In the genomic region with DNA sequence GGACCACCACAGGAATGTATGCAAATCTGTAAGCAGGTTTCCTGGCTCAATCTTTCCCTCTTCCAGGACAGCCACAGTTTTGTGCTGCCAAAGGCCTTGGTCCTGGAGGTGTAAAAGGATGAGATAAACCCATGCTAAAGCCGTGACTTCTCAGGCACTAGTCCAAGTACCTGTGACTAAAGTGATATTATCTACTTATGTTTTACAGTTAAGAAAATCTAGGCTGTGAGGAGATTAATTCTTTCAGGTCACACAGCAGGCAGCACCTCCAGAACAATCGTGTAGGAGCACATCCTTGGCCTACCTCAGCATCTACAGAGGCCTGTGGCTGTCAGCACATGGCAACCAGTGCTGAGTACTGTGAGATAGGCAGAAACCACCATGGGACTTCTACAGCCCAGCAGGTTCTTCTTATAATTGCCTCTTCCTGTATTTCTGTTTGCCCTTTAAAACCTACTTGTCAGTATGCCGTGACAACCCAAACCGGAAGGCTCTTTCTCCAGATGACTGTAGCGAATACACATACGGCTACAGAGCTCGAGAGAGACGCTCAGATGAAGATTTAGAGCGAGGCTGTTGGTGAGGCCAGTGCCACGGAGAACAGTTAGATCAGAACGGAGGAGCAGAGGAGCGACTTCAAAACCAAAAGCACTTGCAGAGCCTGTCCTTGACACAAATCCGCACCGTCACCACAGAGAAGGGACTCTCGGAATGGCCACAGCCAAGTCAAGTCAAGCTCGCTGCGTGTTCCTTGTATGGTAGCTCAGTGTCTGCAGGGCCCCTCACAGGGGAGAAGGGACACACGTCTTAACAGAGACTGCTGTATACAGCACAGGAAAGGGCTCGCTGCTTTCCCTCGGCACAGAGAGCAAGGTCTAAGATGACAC, we compare ENCODE assay signal across 8 mouse cellular contexts. TPM values are rescaled to one million over a fixed set of nuclear protein-coding genes. Genes with fewer than 3 reads are reported as not detected.
DNase-seq lines count a peak whose midpoint lies in the region; ATAC-seq and TF ChIP-seq lines count a peak whose summit lies in the region.

No protein-coding gene starts in this region.

- no peak for TF ChIP-seq EP300 in lung, postnatal 0 days (IDR thresholded peaks at IDR 0.05)
- no peak for TF ChIP-seq EP300 in liver, postnatal 0 days (IDR thresholded peaks at IDR 0.05; ENCODE audit: low read depth)
- no peak for TF ChIP-seq EP300 in stomach, postnatal 0 days (optimal IDR thresholded peaks at IDR 0.05)

- H3K36me3 ChIP-seq in lung, embryonic 16.5 days (ENCODE audit: control insufficient read depth, insufficient read depth, low read length) = no peaks in the 10 kb centered on the region
- no peaks in the 10 kb centered on the region for H3K36me3 ChIP-seq in lung, postnatal 0 days (ENCODE audit: insufficient read depth, low read length)
- H3K36me3 ChIP-seq in liver, postnatal 0 days (replicated peaks; ENCODE audit: insufficient read depth, low read length) = no peaks in the 10 kb centered on the region
- H3K36me3 ChIP-seq in stomach, postnatal 0 days (ENCODE audit: control insufficient read depth, insufficient read depth, low read length) = no peaks in the 10 kb centered on the region

- WGBS in lung, embryonic 16.5 days = 68% methylated on average over 20 of the region's 20 CpGs
- WGBS in lung, postnatal 0 days = 65% methylated on average over 20 of the region's 20 CpGs
- 55% methylated on average over 20 of the region's 20 CpGs for WGBS in liver, postnatal 0 days (ENCODE audit: insufficient replicate concordance)
- WGBS in stomach, postnatal 0 days = 60% methylated on average over 20 of the region's 20 CpGs

- peaks cover 2% of the 10 kb centered on the region; the same call in 1 of the 2 replicates for H3K27me3 ChIP-seq in lung, embryonic 16.5 days (ENCODE audit: control insufficient read depth, insufficient read depth, low read depth, low read length)
- no peaks in the 10 kb centered on the region for H3K27me3 ChIP-seq in lung, postnatal 0 days (replicated peaks; ENCODE audit: insufficient read depth, low read length)
- no peaks in the 10 kb centered on the region for H3K27me3 ChIP-seq in liver, postnatal 0 days (ENCODE audit: insufficient read depth, low read length)
- H3K27me3 ChIP-seq in stomach, postnatal 0 days (ENCODE audit: control insufficient read depth, insufficient read depth, low read length) = no peaks in the 10 kb centered on the region

- no peak overlapping the region; the same call in 1 of the 2 replicates for H3K9ac ChIP-seq in lung, embryonic 16.5 days (ENCODE audit: low read length)
- no peak overlapping the region for H3K9ac ChIP-seq in lung, postnatal 0 days (replicated peaks; ENCODE audit: low read depth)
- H3K9ac ChIP-seq in liver, postnatal 0 days (replicated peaks) = peak overlapping the region; percentile 42
- no peak overlapping the region for H3K9ac ChIP-seq in stomach, postnatal 0 days (ENCODE audit: low read length)

- ATAC-seq in lung, embryonic 16.5 days (ENCODE audit: low read depth) = 0 out of 2 replicates have a peak, but pooled peaks have one; percentile 12
- no peak for ATAC-seq in lung, postnatal 0 days
- no peak for ATAC-seq in liver, postnatal 0 days
- no peak for ATAC-seq in stomach, postnatal 0 days (ENCODE audit: low FRiP score, low TSS enrichment)

- H3K4me3 ChIP-seq in lung, embryonic 16.5 days (ENCODE audit: low read length) = no peak overlapping the region
- no peak overlapping the region for H3K4me3 ChIP-seq in lung, postnatal 0 days (ENCODE audit: low read depth, low read length)
- peak overlapping the region; percentile 27; the same call in 1 of the 2 replicates for H3K4me3 ChIP-seq in brown adipose tissue, adult 24 weeks (ENCODE audit: insufficient read depth, low read depth, low read length)
- no peak overlapping the region for H3K4me3 ChIP-seq in liver, postnatal 0 days (ENCODE audit: low read depth, low read length)
- no peak overlapping the region for H3K4me3 ChIP-seq in stomach, postnatal 0 days (ENCODE audit: low read depth, low read length)

- no peak for DNase-seq in lung, postnatal 0 days (ENCODE audit: low spot score)
- DNase-seq in liver, postnatal 0 days = no peak
- DNase-seq in stomach, postnatal 0 days (ENCODE audit: low spot score) = no peak
- DNase-seq in cerebellum, adult 9-11 months = no peak
- no peak for DNase-seq in kidney, postnatal 10 days
- no peak for DNase-seq in right cerebral cortex, postnatal 14 days

- H3K27ac ChIP-seq in lung, embryonic 16.5 days (ENCODE audit: low read length) = no peak overlapping the region
- no peak overlapping the region for H3K27ac ChIP-seq in lung, postnatal 0 days (ENCODE audit: low read length)
- peak overlapping the region; percentile 33 for H3K27ac ChIP-seq in brown adipose tissue, adult 24 weeks (replicated peaks; ENCODE audit: low read depth, low read length)
- H3K27ac ChIP-seq in liver, postnatal 0 days (ENCODE audit: low read depth) = peak overlapping the region; percentile 88
- H3K27ac ChIP-seq in stomach, postnatal 0 days (replicated peaks) = no peak overlapping the region; the same call in 1 of the 2 replicates

- H3K9me3 ChIP-seq in lung, embryonic 16.5 days (ENCODE audit: control insufficient read depth, low read length) = no peaks in the 10 kb centered on the region
- no peaks in the 10 kb centered on the region for H3K9me3 ChIP-seq in lung, postnatal 0 days (ENCODE audit: low read length)
- no peaks in the 10 kb centered on the region for H3K9me3 ChIP-seq in liver, postnatal 0 days (ENCODE audit: low read length)
- no peaks in the 10 kb centered on the region for H3K9me3 ChIP-seq in stomach, postnatal 0 days (ENCODE audit: control insufficient read depth, low read length)

- no peaks in the 10 kb centered on the region for H3K4me1 ChIP-seq in lung, embryonic 16.5 days (replicated peaks; ENCODE audit: control insufficient read depth, insufficient read depth, low read length)
- H3K4me1 ChIP-seq in lung, postnatal 0 days (ENCODE audit: insufficient read depth, low read depth, low read length) = no peaks in the 10 kb centered on the region
- peaks cover 3% of the 10 kb centered on the region; the same call in 1 of the 2 replicates for H3K4me1 ChIP-seq in brown adipose tissue, adult 24 weeks (ENCODE audit: control insufficient read depth, insufficient read depth, insufficient read length, low read length)
- peaks cover 31% of the 10 kb centered on the region for H3K4me1 ChIP-seq in liver, postnatal 0 days (ENCODE audit: insufficient read depth)
- no peaks in the 10 kb centered on the region for H3K4me1 ChIP-seq in stomach, postnatal 0 days (replicated peaks; ENCODE audit: control insufficient read depth, insufficient read depth)

- no peak for TF ChIP-seq CTCF in lung, postnatal 0 days (IDR thresholded peaks at IDR 0.05)
- TF ChIP-seq CTCF in liver, postnatal 0 days (IDR thresholded peaks at IDR 0.05; ENCODE audit: low read depth) = no peak
- no peak for TF ChIP-seq CTCF in stomach, postnatal 0 days (IDR thresholded peaks at IDR 0.05; ENCODE audit: low read depth)

- no peak overlapping the region for H3K4me2 ChIP-seq in lung, embryonic 16.5 days (ENCODE audit: low read depth, low read length)
- no peak overlapping the region for H3K4me2 ChIP-seq in lung, postnatal 0 days (replicated peaks; ENCODE audit: low read depth, low read length)
- peak overlapping the region; percentile 34 for H3K4me2 ChIP-seq in liver, postnatal 0 days (ENCODE audit: low read depth, low read length)
- H3K4me2 ChIP-seq in stomach, postnatal 0 days (replicated peaks; ENCODE audit: low read depth) = 0 out of 2 replicates have a peak overlapping the region, but pooled peaks have one; percentile 14

RNA-seq across cellular contexts. Expression of a gene that starts 3.8 kb away (rescaled TPM):
- polyA plus RNA-seq in lung, embryonic 16.5 days (2015; fragmentation: Nextera tagmentation; extraction: Ambion mirVana) = 5.7 and 7.2 TPM in 2 replicates
- polyA plus RNA-seq in lung, postnatal 0 days (2015; fragmentation: Nextera tagmentation; extraction: Ambion mirVana) = 14.0 and 15.2 TPM in 2 replicates
- 23.6 and 27.6 TPM in 2 replicates for polyA plus RNA-seq in brown adipose tissue, adult 24 weeks (2012; ENCODE audit: insufficient read depth, insufficient read length, missing spikeins)
- polyA plus RNA-seq in liver, postnatal 0 days (2015; fragmentation: Nextera tagmentation; extraction: Ambion mirVana) = 34.0 and 39.8 TPM in 2 replicates
- 10.5 and 11.9 TPM in 2 replicates for polyA plus RNA-seq in stomach, postnatal 0 days (2015; fragmentation: Nextera tagmentation; extraction: Ambion mirVana)

Comparison
In these comparisons a context has a peak if more than half of its experiments do, and no peak if none do; other contexts are left out.
1. H3K27ac ChIP-seq: peak in brown adipose tissue, adult 24 weeks (single experiment) and liver, postnatal 0 days (single experiment); none in lung, embryonic 16.5 days (single experiment), lung, postnatal 0 days (single experiment) and stomach, postnatal 0 days (single experiment).
2. H3K4me2 ChIP-seq: peak in liver, postnatal 0 days (single experiment) and stomach, postnatal 0 days (single experiment); none in lung, embryonic 16.5 days (single experiment) and lung, postnatal 0 days (single experiment).